Mouse (Mus musculus) embryonic fibroblast, embryonic 13.5 days (primary cell): Measurements from ENCODE around the gene Ggt5. TPM values are rescaled to one million over a fixed set of nuclear protein-coding genes. Genes with fewer than 3 reads are reported as not detected.

Experiments
- H3K27ac ChIP-seq: 2 replicates; pipeline ENCODE4 v1.5.1; 2012; ENCODE audit warnings: low read length, control low read depth, inconsistent platforms; ENCODE audit not compliant: insufficient read depth
- H3K4me1 ChIP-seq: 2 replicates; pipeline ENCODE4 v1.6.1; 2011; ENCODE audit warnings: low read length; ENCODE audit not compliant: control insufficient read depth, insufficient read depth
- H3K4me3 ChIP-seq: 2 replicates; pipeline ENCODE4 v1.5.1; 2011; ENCODE audit warnings: mild to moderate bottlenecking, control low read depth, low read length; ENCODE audit not compliant: insufficient read depth
- CTCF ChIP-seq: IDR thresholded peaks from 2 replicates; pipeline ENCODE4 v1.5.1; 2011; ENCODE audit warnings: mild to moderate bottlenecking, control low read depth, low read length, moderate library complexity, borderline replicate concordance; ENCODE audit not compliant: insufficient read depth
- POLR2A ChIP-seq: IDR thresholded peaks from 2 replicates; pipeline ENCODE4 v1.6.1; 2011; ENCODE audit warnings: low read depth, mild to moderate bottlenecking, control low read depth, low read length, moderate library complexity
- polyA plus RNA-seq: library from polyadenylated mRNA; stranded (reverse); fragments of >200 nt; gene quantifications from 2 replicates; pipeline ENCODE4 v1.2.4, GENCODE M21; 2011; ENCODE audit warnings: low read depth; ENCODE audit not compliant: missing spikeins, insufficient read length

The Ggt5 gene
- polyA plus RNA-seq, 1 experiment: 0.88 TPM

DNA sequence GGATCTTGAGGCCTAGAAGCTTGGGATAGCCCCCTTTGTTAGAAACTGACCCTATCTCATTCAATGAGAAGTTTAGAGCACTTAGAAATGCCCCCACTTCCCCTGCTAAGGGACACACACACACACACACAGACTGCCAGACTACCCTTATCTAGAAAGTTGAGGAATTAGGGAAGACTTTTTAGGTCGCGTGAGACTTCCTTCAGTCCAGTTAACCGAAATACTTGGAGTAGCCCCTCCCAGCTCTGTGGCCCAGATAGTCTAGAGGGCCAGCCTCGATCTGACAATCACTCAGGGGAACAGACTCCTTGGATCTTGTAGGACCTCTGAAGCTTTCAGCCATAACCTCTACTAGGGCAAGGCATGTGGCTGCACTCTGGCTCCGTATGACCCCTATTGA lies 21.1 kb upstream of the Ggt5 start:
- no peak for TF ChIP-seq CTCF
- no peak for TF ChIP-seq POLR2A
- Histone ChIP-seq H3K4me1 (no peaks in the 10 kb centered on the region), H3K4me3 (no peak overlapping the region), H3K27ac (no peak overlapping the region)

GRCm38 (mm10) chr10:75568441-75568840 lies 20.7 kb upstream of the Ggt5 start:
- no peak overlapping the region for H3K27ac ChIP-seq

DNA sequence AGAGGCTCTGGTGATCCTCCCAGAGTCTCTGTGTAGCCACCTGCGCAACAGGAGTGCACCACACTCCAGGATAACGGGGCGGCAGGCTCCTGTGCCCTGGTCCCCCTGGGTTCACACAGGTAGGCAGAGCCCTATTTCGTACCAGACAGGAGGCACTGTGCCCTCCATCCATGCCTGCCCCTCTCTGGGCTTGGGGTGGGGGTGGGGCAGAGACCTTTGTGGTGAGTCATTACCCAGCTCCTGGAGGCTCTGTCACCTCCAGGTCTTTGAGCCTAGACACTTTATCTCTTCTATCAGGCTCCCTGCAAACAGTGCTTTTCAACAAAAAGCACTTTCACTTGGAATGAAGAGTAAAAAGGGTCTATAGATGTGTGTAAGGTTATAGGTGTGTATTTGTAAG lies 20.3 kb upstream of the Ggt5 start:
- no peak for TF ChIP-seq CTCF
- Histone ChIP-seq H3K4me3 (no peak overlapping the region), H3K4me1 (no peaks in the 10 kb centered on the region), H3K27ac (no peak overlapping the region)

More at GRCm38 (mm10) chr10:75568441-75568840, 20.7 kb upstream of the Ggt5 start:
- no peaks in the 10 kb centered on the region for H3K4me1 ChIP-seq
- H3K4me3 ChIP-seq: no peak overlapping the region
- TF ChIP-seq POLR2A (no peak), CTCF (no peak)

GRCm38 (mm10) chr10:75570981-75571657 lies 18.0 kb upstream of the Ggt5 start:
- Histone ChIP-seq H3K4me3 (no peak overlapping the region), H3K4me1 (no peaks in the 10 kb centered on the region), H3K27ac (no peak overlapping the region)
- no peak for TF ChIP-seq POLR2A
- no peak for TF ChIP-seq CTCF

GRCm38 (mm10) chr10:75571937-75572336 lies 17.2 kb upstream of the Ggt5 start:
- no peak overlapping the region for H3K4me3 ChIP-seq
- no peak overlapping the region for H3K27ac ChIP-seq
- no peaks in the 10 kb centered on the region for H3K4me1 ChIP-seq
- TF ChIP-seq POLR2A (no peak), CTCF (no peak)

- H3K4me1 ChIP-seq: no peaks in the 10 kb centered on the region
- TF ChIP-seq POLR2A (no peak), CTCF (no peak)
- H3K27ac ChIP-seq: no peak overlapping the region
These were observed 16.0 kb upstream of the Ggt5 start for GRCm38 (mm10) chr10:75573181-75573580.

GRCm38 (mm10) chr10:75573965-75574364 lies 15.2 kb upstream of the Ggt5 start:
- TF ChIP-seq POLR2A: no peak
- no peak for TF ChIP-seq CTCF
- no peak overlapping the region for H3K27ac ChIP-seq
- H3K4me1 ChIP-seq: no peaks in the 10 kb centered on the region
- H3K4me3 ChIP-seq: no peak overlapping the region

More at GRCm38 (mm10) chr10:75573181-75573580, 16.0 kb upstream of the Ggt5 start:
- H3K4me3 ChIP-seq: no peak overlapping the region

GRCm38 (mm10) chr10:75579129-75579528 lies 10.0 kb upstream of the Ggt5 start:
- Histone ChIP-seq H3K4me1 (no peaks in the 10 kb centered on the region), H3K27ac (no peak overlapping the region), H3K4me3 (no peak overlapping the region)
- TF ChIP-seq CTCF (no peak), POLR2A (no peak)

DNA sequence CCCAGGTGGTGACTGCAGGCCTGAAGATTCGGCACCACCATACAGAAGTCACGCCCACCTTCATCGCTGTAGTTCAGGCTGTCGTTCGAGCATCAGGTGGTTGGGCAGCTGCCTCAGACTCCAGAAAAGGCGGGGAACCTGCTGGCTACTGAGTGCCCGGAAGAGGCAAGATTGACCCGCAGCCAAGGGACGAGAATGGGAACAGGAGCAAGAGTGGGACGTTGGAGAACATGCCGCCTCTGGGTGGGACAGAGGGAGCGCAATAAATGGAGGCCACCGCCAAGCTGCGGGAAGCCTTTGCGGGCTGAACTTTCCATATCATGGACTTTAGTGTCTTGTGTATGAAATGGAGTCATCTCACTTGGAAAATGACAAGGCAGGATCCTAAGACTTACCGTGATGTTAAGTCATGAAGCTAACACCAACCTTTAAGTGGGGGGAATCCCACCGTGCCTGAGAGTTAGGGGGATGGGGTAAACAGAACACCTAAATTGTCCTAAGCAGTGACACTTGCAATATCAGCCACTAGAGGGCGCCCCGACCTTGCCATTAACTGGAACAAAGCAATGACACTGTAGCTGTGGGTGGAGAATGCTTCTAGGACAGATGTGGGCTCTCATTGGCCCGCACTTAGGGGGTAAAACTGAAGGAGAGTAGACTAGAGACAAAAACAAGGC lies 3.1 kb upstream of the Ggt5 start:
- Histone ChIP-seq H3K4me1 (no peaks in the 10 kb centered on the region), H3K4me3 (no peak overlapping the region), H3K27ac (no peak overlapping the region)
- TF ChIP-seq POLR2A (no peak), CTCF (peak; percentile 79)

- H3K4me3 ChIP-seq: no peak overlapping the region
- no peak overlapping the region for H3K27ac ChIP-seq
- no peaks in the 10 kb centered on the region for H3K4me1 ChIP-seq
- TF ChIP-seq CTCF: no peak
- no peak for TF ChIP-seq POLR2A
These were observed 2.6 kb upstream of the Ggt5 start for GRCm38 (mm10) chr10:75586553-75586879.
